Mouse (Mus musculus) stomach, postnatal 0 days (tissue): ENCODE data around the gene Lrrc25. TPM values are rescaled to one million over a fixed set of nuclear protein-coding genes. Genes with fewer than 3 reads are reported as not detected.

Source experiments
- ATAC-seq: fragments of 200-750 bp; cut with Nextera tagmentation; 2 replicates; pipeline ENCODE4 v1.8.0; 2017; ENCODE audit not compliant: low FRiP score, low TSS enrichment
- DNase-seq: peaks from one replicate; pipeline ENCODE4 v3.0.0-alpha.2; 2016; ENCODE audit warnings: low spot score
- H3K27ac ChIP-seq: fragments of 300-500 bp; sonication (generic); replicated peaks from 2 replicates; pipeline ENCODE4 v1.5.1; 2014; ENCODE audit warnings: mild to moderate bottlenecking, control low read depth
- H3K27me3 ChIP-seq: fragments of 300-500 bp; sonication (generic); 2 replicates; pipeline ENCODE4 v1.6.1; 2014; ENCODE audit warnings: low read length; ENCODE audit not compliant: control insufficient read depth, insufficient read depth
- H3K36me3 ChIP-seq: fragments of 300-500 bp; sonication (generic); 2 replicates; pipeline ENCODE4 v1.6.1; 2014; ENCODE audit warnings: low read length, mixed read lengths; ENCODE audit not compliant: control insufficient read depth, insufficient read depth
- H3K4me1 ChIP-seq: fragments of 300-500 bp; sonication (generic); replicated peaks from 2 replicates; pipeline ENCODE4 v1.6.1; 2014; ENCODE audit warnings: antibody characterized with exemption; ENCODE audit not compliant: control insufficient read depth, insufficient read depth
- H3K4me2 ChIP-seq: fragments of 300-500 bp; sonication (generic); replicated peaks from 2 replicates; pipeline ENCODE4 v1.6.1; 2014; ENCODE audit warnings: low read depth, mild to moderate bottlenecking, control low read depth, moderate library complexity
- H3K4me3 ChIP-seq: fragments of 300-500 bp; sonication (generic); 2 replicates; pipeline ENCODE4 v1.5.1; 2014; ENCODE audit warnings: low read depth, low read length, control low read depth
- H3K9ac ChIP-seq: fragments of 300-500 bp; sonication (generic); 2 replicates; pipeline ENCODE4 v1.6.1; 2014; ENCODE audit warnings: mild to moderate bottlenecking, low read length, control low read depth, mixed read lengths
- H3K9me3 ChIP-seq: fragments of 300-500 bp; sonication (generic); 2 replicates; pipeline ENCODE4 v1.6.1; 2016; ENCODE audit warnings: low read length; ENCODE audit not compliant: control insufficient read depth
- CTCF ChIP-seq: IDR thresholded peaks from 2 replicates; pipeline ENCODE4 v1.5.1; 2016; ENCODE audit warnings: antibody characterized with exemption, low read depth, mild to moderate bottlenecking, moderate library complexity
- EP300 ChIP-seq: optimal IDR thresholded peaks from 2 replicates; pipeline ENCODE3; 2016; ENCODE audit warnings: antibody characterized with exemption
- whole genome bisulfite sequencing: fragments of 180-500 bp; shearing (Covaris S2); extraction: QIAGEN DNeasy Blood & Tissue Kit; methylation state at CpG from one replicate; pipeline ENCODE4 v1.1.7; 2014; 5-methylcytosine and 5-hydroxymethylcytosine counted together
- polyA plus RNA-seq: library from polyadenylated mRNA; unstranded; fragments of >200 nt; fragmentation: Nextera tagmentation; extraction: Ambion mirVana; gene quantifications from 2 replicates; pipeline ENCODE4 v1.2.1, GENCODE M21; 2015

Gene Lrrc25
- polyA plus RNA-seq, 1 experiment from 2014 or later, result 2.3 TPM

DNA sequence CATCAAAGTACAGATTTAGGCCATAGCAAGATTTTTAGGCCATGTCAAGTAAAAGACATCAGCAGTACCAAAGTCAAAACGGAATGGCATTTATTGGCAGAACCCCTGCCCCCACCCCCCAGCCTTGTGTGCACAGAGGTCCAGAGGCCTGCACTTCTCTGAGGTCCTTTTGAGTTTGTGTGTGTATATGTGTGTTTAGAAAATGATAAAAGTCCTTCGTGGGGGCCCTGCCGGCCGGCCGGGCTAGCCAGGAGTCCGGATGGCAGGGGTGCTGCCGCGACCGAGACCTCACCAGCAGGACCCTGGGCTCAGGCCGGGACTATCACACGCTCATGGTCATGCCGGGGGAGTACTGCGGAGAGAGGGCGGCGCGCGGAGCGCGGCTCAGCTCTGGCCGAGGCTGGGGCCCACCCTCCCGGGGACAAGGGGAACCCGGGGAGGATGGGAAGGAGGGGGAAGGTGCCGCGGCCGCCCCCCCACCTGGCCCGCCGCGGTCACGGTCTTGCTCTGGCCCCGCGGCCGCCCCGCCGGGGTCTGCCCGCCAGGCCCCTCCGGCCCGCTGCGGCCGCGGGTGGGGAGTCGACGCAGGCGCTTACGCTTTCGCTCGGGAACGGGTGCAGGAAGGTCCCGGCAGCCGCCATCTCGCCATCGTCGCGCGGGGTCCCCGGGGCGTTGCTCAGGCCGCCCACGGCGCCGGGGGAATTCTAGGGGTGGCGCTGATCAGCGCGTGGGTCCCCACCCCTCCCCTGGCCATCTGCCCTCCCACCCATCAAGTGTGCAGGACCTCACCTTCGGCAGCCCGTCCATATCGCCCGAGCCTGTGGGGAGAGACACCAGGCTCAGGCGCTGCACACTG is 18.3 kb upstream of the Lrrc25 start:
- no peak for DNase-seq
- 22% methylated on average over 54 of the region's 68 CpGs for WGBS

DNA sequence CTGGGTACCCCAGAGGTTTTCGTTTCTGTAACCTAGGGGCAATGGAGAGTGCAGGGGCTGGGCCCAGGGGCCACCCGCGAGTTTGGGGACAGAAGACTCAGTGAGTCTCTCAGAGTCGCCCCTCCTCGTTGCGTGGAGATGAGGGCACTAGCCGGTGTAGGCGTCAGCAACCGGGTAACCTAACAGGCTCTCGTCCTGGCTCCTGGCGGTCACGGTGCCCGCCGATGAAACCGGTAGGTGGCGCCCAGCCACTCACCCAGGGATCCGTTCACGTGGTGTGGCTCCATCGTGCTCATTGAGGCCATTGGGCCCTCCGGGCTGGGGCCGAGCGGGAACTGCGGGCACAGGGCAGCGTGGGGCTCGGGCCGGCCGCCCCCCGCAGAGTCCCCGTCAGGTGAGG is 17.7 kb upstream of the Lrrc25 start:
- WGBS, result 14% methylated on average over 28 of the region's 29 CpGs
- H3K36me3 ChIP-seq, result no peaks in the 10 kb centered on the region; the same call in 1 of the 2 replicates
- DNase-seq (peak; percentile 91), ATAC-seq (peak; percentile 39)
- peaks cover 8% of the 10 kb centered on the region for H3K4me1 ChIP-seq
- TF ChIP-seq CTCF (peak; percentile 87), EP300 (no peak)
- H3K27ac ChIP-seq, result no peak overlapping the region
- H3K9me3 ChIP-seq, result no peaks in the 10 kb centered on the region
- H3K4me3 ChIP-seq, result peak overlapping the region; percentile 44
- peak overlapping the region; percentile 72 for H3K4me2 ChIP-seq
- peak overlapping the region; percentile 56 for H3K9ac ChIP-seq
- no peaks in the 10 kb centered on the region for H3K27me3 ChIP-seq

More for the DNA sequence above, 18.3 kb upstream of the Lrrc25 start:
- Histone ChIP-seq H3K9me3 (no peaks in the 10 kb centered on the region), H3K4me1 (peaks cover 8% of the 10 kb centered on the region), H3K27me3 (no peaks in the 10 kb centered on the region), H3K27ac (no peak overlapping the region), H3K9ac (peak overlapping the region; percentile 56), H3K4me2 (peak overlapping the region; percentile 72), H3K36me3 (no peaks in the 10 kb centered on the region; the same call in 1 of the 2 replicates), H3K4me3 (peak overlapping the region; percentile 44)
- TF ChIP-seq EP300 (no peak), CTCF (no peak)
- no peak for ATAC-seq

DNA sequence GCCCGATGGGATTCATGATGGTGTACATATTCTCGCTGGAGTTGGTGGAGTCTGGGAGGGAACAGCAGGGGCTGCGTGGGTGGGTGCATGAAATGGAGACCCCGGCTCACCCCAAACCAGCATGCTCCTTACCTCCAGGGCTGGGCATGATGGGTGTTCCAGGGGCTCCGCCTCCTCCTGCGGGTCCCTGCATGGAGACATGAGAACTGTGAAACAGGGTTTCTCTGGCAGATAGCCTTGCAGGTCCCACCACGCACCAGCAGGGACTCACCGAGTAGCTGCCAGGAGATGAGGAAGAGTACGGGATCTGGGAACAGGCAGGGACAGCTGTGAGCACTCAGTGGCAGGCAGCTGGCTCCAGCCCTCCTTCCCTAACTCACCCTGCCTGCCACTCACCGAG is 17.2 kb upstream of the Lrrc25 start:
- no peak for TF ChIP-seq CTCF
- no peak for TF ChIP-seq EP300
- no peak overlapping the region for H3K27ac ChIP-seq
- no peaks in the 10 kb centered on the region for H3K9me3 ChIP-seq
- ATAC-seq, result no peak
- peak overlapping the region; percentile 72 for H3K4me2 ChIP-seq
- 32% methylated on average over 10 of the region's 10 CpGs for WGBS
- DNase-seq, result no peak
- no peaks in the 10 kb centered on the region for H3K27me3 ChIP-seq
- peaks cover 8% of the 10 kb centered on the region for H3K4me1 ChIP-seq
- H3K9ac ChIP-seq, result 0 out of 2 replicates have a peak overlapping the region, but pooled peaks have one; percentile 18
- H3K4me3 ChIP-seq, result 0 out of 2 replicates have a peak overlapping the region, but pooled peaks have one; percentile 44
- H3K36me3 ChIP-seq, result no peaks in the 10 kb centered on the region; the same call in 1 of the 2 replicates

DNA sequence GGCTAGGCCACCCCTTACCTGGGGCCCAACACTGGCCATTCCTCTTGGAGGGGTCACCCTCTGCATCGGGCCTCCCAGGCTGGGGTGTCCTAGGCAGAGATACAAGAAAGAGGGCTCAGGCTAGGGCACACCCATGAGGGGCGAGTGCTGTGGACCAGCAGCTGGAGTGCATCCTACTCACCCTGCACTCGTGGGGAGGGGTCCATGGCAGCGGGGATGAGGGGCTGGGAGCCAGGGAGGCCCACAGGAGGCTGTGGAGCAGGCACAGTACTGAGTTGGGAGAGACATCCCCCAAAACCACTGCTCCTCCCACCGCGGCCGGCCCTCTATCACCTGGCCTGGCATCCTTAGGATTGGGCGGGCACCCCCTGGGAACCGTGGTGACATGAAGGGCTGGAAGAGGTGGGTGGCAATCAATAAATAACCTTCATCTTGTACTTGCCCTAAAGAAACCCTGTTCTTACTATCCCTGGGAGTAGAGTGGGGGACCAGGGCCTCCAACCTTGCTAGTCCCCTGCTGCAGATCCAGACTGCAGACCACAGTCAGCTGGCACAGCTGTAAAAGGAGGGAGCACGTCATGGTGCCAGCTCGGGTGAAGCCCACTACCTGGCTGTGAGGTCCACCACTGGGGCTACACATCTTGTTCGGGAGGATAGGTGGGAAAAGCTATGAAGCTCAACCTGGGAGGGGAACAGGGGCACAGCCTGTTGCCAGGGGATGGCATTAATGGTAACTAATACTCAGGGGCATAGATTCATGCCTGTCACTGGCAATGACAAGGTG is 16.3 kb upstream of the Lrrc25 start:
- DNase-seq, result peak; percentile 13
- Histone ChIP-seq H3K27me3 (no peaks in the 10 kb centered on the region), H3K4me1 (peaks cover 8% of the 10 kb centered on the region), H3K4me3 (no peak overlapping the region), H3K4me2 (no peak overlapping the region), H3K9ac (no peak overlapping the region), H3K27ac (no peak overlapping the region), H3K36me3 (no peaks in the 10 kb centered on the region; the same call in 1 of the 2 replicates), H3K9me3 (no peaks in the 10 kb centered on the region)
- no peak for ATAC-seq
- TF ChIP-seq EP300 (no peak), CTCF (no peak)
- WGBS, result 80% methylated on average over 12 of the region's 12 CpGs

DNA sequence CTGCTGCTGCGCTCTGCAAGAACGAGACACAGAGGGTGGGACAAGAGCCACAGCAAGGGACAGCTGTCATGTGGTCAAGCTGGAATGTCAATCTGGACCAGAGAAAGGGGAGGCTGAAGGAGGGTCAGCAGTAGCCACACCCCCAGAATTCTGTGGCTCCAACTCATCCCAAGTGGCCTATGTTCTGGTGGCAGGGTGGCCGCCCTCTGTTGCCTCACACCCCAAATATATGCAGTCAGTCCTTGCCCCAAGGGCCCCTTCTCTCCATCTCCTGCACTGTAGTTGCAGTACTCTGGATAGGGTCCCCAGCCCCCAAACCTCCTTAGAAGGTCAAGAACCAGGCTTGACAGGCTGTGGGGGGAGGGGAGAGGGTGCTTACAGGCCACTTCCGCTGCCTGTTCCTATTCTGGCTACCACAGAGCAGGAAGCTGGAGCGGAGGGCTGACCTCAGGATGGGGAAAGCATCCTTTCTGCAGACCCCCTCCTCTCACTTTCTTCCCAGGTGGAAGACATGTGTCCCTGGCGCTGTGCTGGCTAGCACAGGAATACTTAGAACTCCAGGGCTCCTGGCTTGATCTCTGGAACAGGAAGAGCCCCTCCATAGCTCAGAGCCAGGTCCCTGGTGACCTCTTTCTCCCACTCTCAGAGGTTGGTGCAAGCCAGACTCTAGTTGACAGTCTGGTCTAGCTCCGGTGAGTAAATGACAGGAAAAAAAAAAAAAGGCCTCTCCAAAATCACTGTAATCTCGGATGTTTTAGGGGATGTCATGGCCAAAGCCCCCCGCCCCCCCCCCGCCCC is 15.3 kb upstream of the Lrrc25 start:
- peak overlapping the region; percentile 44 for H3K4me2 ChIP-seq
- H3K27ac ChIP-seq, result peak overlapping the region; percentile 63; the same call in 1 of the 2 replicates
- H3K36me3 ChIP-seq, result no peaks in the 10 kb centered on the region; the same call in 1 of the 2 replicates
- H3K4me3 ChIP-seq, result no peak overlapping the region
- TF ChIP-seq EP300 (no peak), CTCF (no peak)
- no peak overlapping the region for H3K9ac ChIP-seq
- ATAC-seq (no peak), DNase-seq (peak; percentile 18)
- 46% methylated on average over 9 of the region's 10 CpGs for WGBS
- H3K27me3 ChIP-seq, result no peaks in the 10 kb centered on the region
- H3K9me3 ChIP-seq, result no peaks in the 10 kb centered on the region
- peaks cover 8% of the 10 kb centered on the region for H3K4me1 ChIP-seq
